Mouse (Mus musculus) bone marrow macrophage, adult 2 months (primary cell): ENCODE data around the gene Zar1l. TPM values are rescaled to one million over a fixed set of nuclear protein-coding genes. Genes with fewer than 3 reads are reported as not detected.

Experiments used
- H3K27ac ChIP-seq: 2 replicates; pipeline ENCODE4 v1.5.1; 2012; ENCODE audit warnings: low read depth, low read length; ENCODE audit not compliant: insufficient read depth
- H3K4me1 ChIP-seq: 2 replicates; pipeline ENCODE4 v1.6.1; 2012; ENCODE audit warnings: low read length; ENCODE audit not compliant: control insufficient read depth, insufficient read depth
- H3K4me3 ChIP-seq: 2 replicates; pipeline ENCODE4 v1.5.1; 2012; ENCODE audit warnings: mild to moderate bottlenecking, low read length, moderate library complexity; ENCODE audit not compliant: insufficient read depth
- CTCF ChIP-seq: IDR thresholded peaks from 2 replicates; pipeline ENCODE4 v1.5.1; 2012; ENCODE audit warnings: low read depth, mild to moderate bottlenecking, low read length, moderate library complexity
- POLR2A ChIP-seq: IDR thresholded peaks from 2 replicates; pipeline ENCODE4 v1.6.1; 2012; ENCODE audit warnings: mild to moderate bottlenecking, low read depth, low read length, borderline replicate concordance
- polyA plus RNA-seq: library from polyadenylated mRNA; stranded (reverse); fragments of >200 nt; gene quantifications from 2 replicates; pipeline ENCODE4 v1.2.4, GENCODE M21; 2012; ENCODE audit not compliant: missing spikeins, insufficient read depth, insufficient read length

Gene Zar1l
- not detected in 2 replicates for polyA plus RNA-seq

DNA sequence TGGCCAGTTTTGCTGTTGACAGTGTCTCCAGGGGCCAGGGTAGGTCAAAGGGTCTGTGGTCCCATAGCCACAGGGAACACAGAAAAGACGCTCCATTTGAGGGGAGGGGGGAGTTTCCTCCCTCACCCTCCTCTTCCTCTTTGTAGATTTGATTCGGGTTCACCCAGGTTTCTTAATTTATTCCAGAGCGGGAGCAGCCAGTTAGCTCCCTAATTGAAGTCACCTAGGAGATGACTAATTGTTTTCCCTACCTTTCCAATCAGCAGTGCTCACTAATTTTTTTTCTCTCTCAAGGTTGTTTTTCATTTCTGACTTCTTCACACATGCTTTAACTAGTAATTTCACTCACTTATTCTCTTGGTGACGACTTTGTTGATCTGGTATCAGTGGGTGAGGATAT is at the start of gene Zar1l:
Gene Zar1l, minus strand, starts transcription at position 101 of the 400 bp plus-strand sequence.
- TF ChIP-seq POLR2A (no peak), CTCF (no peak)
- Histone ChIP-seq H3K4me3 (no peak within 1 kb of the TSS), H3K27ac (no peak within 1 kb of the TSS), H3K4me1 (peaks cover 3% of the 10 kb centered on the region; the same call in 1 of the 2 replicates)

GRCm38 (mm10) chr5:150566971-150567370 is 49.0 kb upstream of the Zar1l start:
- H3K27ac ChIP-seq = no peak overlapping the region
- no peak overlapping the region for H3K4me3 ChIP-seq
- peaks cover 7% of the 10 kb centered on the region; the same call in 1 of the 2 replicates for H3K4me1 ChIP-seq
- TF ChIP-seq CTCF = no peak
- no peak for TF ChIP-seq POLR2A

DNA sequence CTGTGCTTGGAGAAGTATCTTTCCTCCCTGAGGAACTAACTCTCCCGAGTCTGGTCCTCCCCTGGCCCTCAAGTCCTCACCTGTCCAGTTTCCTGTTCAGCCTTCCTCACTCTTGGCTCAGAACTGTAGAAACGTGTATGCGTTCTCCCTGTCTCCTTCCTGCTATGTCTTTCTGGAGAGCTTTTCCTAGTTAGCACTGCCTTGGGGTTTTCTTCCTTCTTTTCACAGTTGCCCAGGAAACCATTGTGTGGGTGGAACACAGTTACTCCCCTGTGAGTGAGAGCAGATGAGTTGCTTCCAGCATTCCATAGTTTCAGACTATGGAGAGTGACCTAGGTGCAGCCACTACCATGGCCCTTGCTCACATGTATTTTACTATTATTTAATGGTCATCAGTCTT is 48.3 kb upstream of the Zar1l start:
- H3K4me1 ChIP-seq = peaks cover 7% of the 10 kb centered on the region; the same call in 1 of the 2 replicates
- H3K27ac ChIP-seq = no peak overlapping the region
- TF ChIP-seq POLR2A = no peak
- no peak for TF ChIP-seq CTCF
- H3K4me3 ChIP-seq = no peak overlapping the region

DNA sequence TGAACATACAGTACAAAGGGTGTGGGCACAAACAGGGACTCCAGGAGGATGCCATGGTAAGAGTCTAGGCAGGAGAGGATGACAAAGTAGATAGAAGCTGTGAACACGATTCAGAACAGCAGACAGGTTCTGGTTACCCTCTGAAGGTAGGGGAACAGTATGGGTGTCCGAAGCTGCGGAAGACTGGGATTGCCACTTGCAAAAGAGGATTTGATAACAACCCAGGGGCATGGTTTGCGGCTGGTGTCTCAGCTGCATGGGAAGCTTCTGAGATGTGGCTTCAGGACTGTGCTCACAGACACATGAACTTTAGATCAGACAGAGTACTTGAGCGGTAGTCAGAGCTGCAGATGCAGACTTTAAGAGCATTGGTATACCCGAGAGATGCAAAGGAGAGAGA is 46.5 kb upstream of the Zar1l start:
- no peak overlapping the region for H3K4me3 ChIP-seq
- TF ChIP-seq POLR2A (no peak), CTCF (no peak)
- H3K4me1 ChIP-seq = peaks cover 7% of the 10 kb centered on the region; the same call in 1 of the 2 replicates

GRCm38 (mm10) chr5:150561783-150562182 is 43.8 kb upstream of the Zar1l start:
- peaks cover 7% of the 10 kb centered on the region; the same call in 1 of the 2 replicates for H3K4me1 ChIP-seq
- no peak overlapping the region for H3K27ac ChIP-seq
- no peak overlapping the region for H3K4me3 ChIP-seq
- no peak for TF ChIP-seq CTCF
- TF ChIP-seq POLR2A = no peak

More for the DNA sequence above, 46.5 kb upstream of the Zar1l start:
- H3K27ac ChIP-seq = no peak overlapping the region

DNA sequence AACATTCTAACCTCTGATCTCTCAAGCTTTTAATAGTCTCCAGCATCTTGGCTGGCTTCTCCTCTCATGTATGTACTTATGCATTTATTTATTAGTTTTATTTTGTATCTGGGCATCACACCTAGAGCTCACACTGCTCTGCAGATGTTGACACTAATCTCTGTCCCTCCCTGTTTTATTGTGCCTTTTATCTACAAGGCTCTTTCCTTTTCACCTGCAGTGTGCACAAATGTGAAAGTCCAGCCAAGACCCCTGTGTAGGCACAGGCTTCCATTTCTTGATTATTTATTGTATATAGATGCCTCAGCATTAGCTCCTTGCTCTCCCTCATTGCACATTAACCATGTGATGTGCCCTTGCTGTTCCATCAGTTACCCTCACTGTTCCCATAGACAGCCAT is 43.4 kb upstream of the Zar1l start:
- no peak for TF ChIP-seq CTCF
- TF ChIP-seq POLR2A = no peak
- no peak overlapping the region for H3K27ac ChIP-seq
- H3K4me1 ChIP-seq = peaks cover 5% of the 10 kb centered on the region; the same call in 1 of the 2 replicates
- H3K4me3 ChIP-seq = no peak overlapping the region

GRCm38 (mm10) chr5:150560851-150561250 is 42.9 kb upstream of the Zar1l start:
- H3K4me1 ChIP-seq = 0 out of 2 replicates have a peak, but pooled peaks cover 2% of the 10 kb centered on the region
- TF ChIP-seq POLR2A = no peak
- no peak for TF ChIP-seq CTCF
- H3K4me3 ChIP-seq = no peak overlapping the region
- H3K27ac ChIP-seq = no peak overlapping the region

DNA sequence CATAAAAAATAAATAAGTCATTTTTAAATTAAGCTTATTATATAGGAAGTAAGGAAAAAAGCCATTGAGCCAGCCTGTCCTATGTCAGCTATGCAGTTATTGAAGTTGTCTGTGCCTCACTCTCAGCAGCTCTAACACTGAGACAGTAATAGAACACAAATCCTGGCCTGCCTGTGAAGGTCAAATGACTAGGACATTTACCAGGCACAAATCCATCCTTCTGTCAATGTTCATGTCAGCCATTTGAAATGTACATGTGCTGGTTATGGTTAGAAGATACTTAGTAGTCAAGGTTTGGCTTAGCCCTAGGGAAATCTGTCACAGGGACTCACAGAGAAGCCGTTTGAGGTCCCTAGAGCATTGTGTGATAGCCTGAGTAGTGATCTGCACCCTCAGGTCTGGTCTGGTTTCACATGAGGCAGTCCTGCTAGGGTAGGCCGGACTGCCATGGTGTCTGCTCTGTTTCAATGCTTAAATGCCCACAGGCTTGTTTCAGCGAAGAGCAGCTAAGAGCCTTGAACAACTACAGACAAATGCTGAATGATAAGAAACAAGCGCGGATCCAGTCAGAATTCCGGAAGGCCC is 41.6 kb upstream of the Zar1l start:
- Histone ChIP-seq H3K27ac (no peak overlapping the region), H3K4me3 (no peak overlapping the region)
- no peak for TF ChIP-seq CTCF
- TF ChIP-seq POLR2A = no peak

GRCm38 (mm10) chr5:150551637-150552036 is 33.7 kb upstream of the Zar1l start:
- Histone ChIP-seq H3K27ac (no peak overlapping the region), H3K4me1 (no peaks in the 10 kb centered on the region), H3K4me3 (no peak overlapping the region)
- TF ChIP-seq CTCF = no peak
- TF ChIP-seq POLR2A = no peak

More for the DNA sequence above, 41.6 kb upstream of the Zar1l start:
- no peaks in the 10 kb centered on the region for H3K4me1 ChIP-seq

- no peak overlapping the region for H3K4me3 ChIP-seq
- no peak overlapping the region for H3K27ac ChIP-seq
- H3K4me1 ChIP-seq = no peaks in the 10 kb centered on the region
- TF ChIP-seq CTCF = no peak
- TF ChIP-seq POLR2A = no peak
These were observed 25.2 kb upstream of the Zar1l start for GRCm38 (mm10) chr5:150543184-150543583.
